ENCODE assay signal across 8 mouse cellular contexts in genomic region chr8:119791804-119792704, GRCm38 (mm10). TPM values are rescaled to one million over a fixed set of nuclear protein-coding genes. Genes with fewer than 3 reads are reported as not detected.
DNase-seq lines count a peak whose midpoint lies in the region; ATAC-seq and TF ChIP-seq lines count a peak whose summit lies in the region.

No protein-coding gene starts in this region.

- 8% methylated on average over 16 of the region's 16 CpGs for WGBS in forebrain, embryonic 14.5 days
- WGBS in kidney, adult 2 months: 36% methylated on average over 16 of the region's 16 CpGs

- no peaks in the 10 kb centered on the region for H3K27me3 ChIP-seq in forebrain, embryonic 14.5 days (replicated peaks; ENCODE audit: control insufficient read depth, insufficient read depth, low read length)
- H3K27me3 ChIP-seq in kidney, adult 2 months (replicated peaks; ENCODE audit: control insufficient read depth, insufficient read depth, low read length): no peaks in the 10 kb centered on the region

- 0 out of 2 replicates have a peak, but pooled peaks have one; percentile 19 for ATAC-seq in forebrain, embryonic 14.5 days
- no peak for ATAC-seq in erythroblast, adult 5-6 weeks (replicated peaks; ENCODE audit: low FRiP score, poor library complexity, severe bottlenecking)

- H3K27ac ChIP-seq in forebrain, embryonic 14.5 days (ENCODE audit: low read depth, low read length): peak overlapping the region; percentile 39; the same call in 1 of the 2 replicates
- peak overlapping the region; percentile 33; the same call in 1 of the 2 replicates for H3K27ac ChIP-seq in kidney, adult 2 months (ENCODE audit: insufficient read depth, low read depth, low read length)

- no peak overlapping the region; the same call in 1 of the 2 replicates for H3K9ac ChIP-seq in forebrain, embryonic 14.5 days (ENCODE audit: low read length)

- peaks cover 16% of the 10 kb centered on the region for H3K4me1 ChIP-seq in forebrain, embryonic 14.5 days (ENCODE audit: control insufficient read depth, insufficient read depth, low read length)
- peaks cover 12% of the 10 kb centered on the region; the same call in 1 of the 2 replicates for H3K4me1 ChIP-seq in kidney, adult 2 months (ENCODE audit: control insufficient read depth, insufficient read depth, low read length)

- H3K4me3 ChIP-seq in forebrain, embryonic 14.5 days (ENCODE audit: low read depth, low read length): no peak overlapping the region
- H3K4me3 ChIP-seq in kidney, adult 2 months (ENCODE audit: insufficient read depth, low read depth, low read length): no peak overlapping the region

- H3K36me3 ChIP-seq in forebrain, embryonic 14.5 days (ENCODE audit: control insufficient read depth, insufficient read depth, low read length): no peaks in the 10 kb centered on the region
- H3K36me3 ChIP-seq in kidney, adult 2 months (ENCODE audit: control insufficient read depth, insufficient read depth, low read length): no peaks in the 10 kb centered on the region

- TF ChIP-seq CTCF in kidney, adult 2 months (conservative IDR thresholded peaks at IDR 0.05; ENCODE audit: insufficient read depth, insufficient read length, low read depth, low read length): no peak

- peak; percentile 61 for DNase-seq in 3134 (ENCODE audit: extremely low read depth, insufficient read length, low spot score)
- peak; percentile 91 for DNase-seq in Muller cell, postnatal 12 days (ENCODE audit: inconsistent ontology term)
- peak; percentile 49 for DNase-seq in forebrain, embryonic 14.5 days (ENCODE audit: low spot score)
- DNase-seq in kidney, adult 2 months: peak; percentile 70
- peak; percentile 80 for DNase-seq in lung, postnatal 10 days
- peak; percentile 27 for DNase-seq in skeletal muscle tissue, adult 2 months (ENCODE audit: low read depth, low spot score)
- no peak for DNase-seq in layer of hippocampus, adult 11-12 months (ENCODE audit: low spot score)

- H3K9me3 ChIP-seq in forebrain, embryonic 14.5 days (replicated peaks; ENCODE audit: control insufficient read depth, low read length): no peaks in the 10 kb centered on the region

- TF ChIP-seq POLR2A in kidney, adult 2 months (IDR thresholded peaks at IDR 0.05; ENCODE audit: low read depth, low read length): no peak

- H3K4me2 ChIP-seq in forebrain, embryonic 14.5 days (ENCODE audit: low read length): no peak overlapping the region

RNA-seq across cellular contexts. Expression of gene Tldc1, which starts 13.8 kb away (rescaled TPM):
- polyA plus RNA-seq in forebrain, embryonic 14.5 days (2014; fragmentation: Nextera tagmentation; extraction: Ambion mirVana): 5.1 and 6.0 TPM in 2 replicates
- polyA plus RNA-seq in kidney, adult 2 months (2012; rRNA removed): 11.6 and 12.6 TPM in 2 replicates
- 0.42 and 1.3 TPM in 2 replicates for total RNA-seq in erythroblast, adult 5-6 weeks (2015; ENCODE audit: low replicate concordance)
- total RNA-seq in erythroblast, adult 5-6 weeks (2017; ENCODE audit: low replicate concordance): 1.4 TPM in 1 of 2 replicates, not detected in the other

RNA-seq across cellular contexts. Expression of gene Cotl1, which starts 48.3 kb away (rescaled TPM):
- 403 and 455 TPM in 2 replicates for polyA plus RNA-seq in forebrain, embryonic 14.5 days (2014; fragmentation: Nextera tagmentation; extraction: Ambion mirVana)
- 427 and 463 TPM in 2 replicates for polyA plus RNA-seq in kidney, adult 2 months (2012; rRNA removed)
- total RNA-seq in erythroblast, adult 5-6 weeks (2015; ENCODE audit: low replicate concordance): 95.5 and 123 TPM in 2 replicates
- 51.2 and 98.1 TPM in 2 replicates for total RNA-seq in erythroblast, adult 5-6 weeks (2017; ENCODE audit: low replicate concordance)
